Mouse (Mus musculus): ENCODE results near the gene Mapk8.

The Mapk8 gene

GRCm38 (mm10) chr14:33398065-33398860, 48.7 kb downstream of the Mapk8 start:
- DNase-seq (ENCODE audit: low spot score) = no peak

GRCm38 (mm10) chr14:33380830-33381457, 66.0 kb downstream of the Mapk8 start:
- DNase-seq (ENCODE audit: low spot score) = no peak

- DNase-seq (ENCODE audit: low spot score) = no peak
Observed at GRCm38 (mm10) chr14:33378723-33379122, 68.2 kb downstream of the Mapk8 start.

GRCm38 (mm10) chr14:33377211-33377610, 69.7 kb downstream of the Mapk8 start:
- no peak for DNase-seq (ENCODE audit: low spot score)

GRCm38 (mm10) chr14:33374089-33374488, 72.9 kb downstream of the Mapk8 start:
- DNase-seq (ENCODE audit: low spot score) = no peak

- no peak for DNase-seq (ENCODE audit: low spot score)
Observed at GRCm38 (mm10) chr14:33373271-33373670, 73.7 kb downstream of the Mapk8 start.

GRCm38 (mm10) chr14:33371248-33371647, 75.7 kb downstream of the Mapk8 start:
- peak; percentile 18 for DNase-seq (ENCODE audit: low spot score)

- DNase-seq (ENCODE audit: low spot score) = no peak
Observed at GRCm38 (mm10) chr14:33370056-33370455, 76.9 kb downstream of the Mapk8 start.

- DNase-seq (ENCODE audit: low spot score) = no peak
Observed at GRCm38 (mm10) chr14:33369375-33369774, 77.6 kb downstream of the Mapk8 start.

- DNase-seq (ENCODE audit: low spot score) = no peak
Observed at GRCm38 (mm10) chr14:33366891-33367777, 79.8 kb downstream of the Mapk8 start.

GRCm38 (mm10) chr14:33364061-33364460, 82.9 kb downstream of the Mapk8 start:
- no peak for DNase-seq (ENCODE audit: low spot score)

GRCm38 (mm10) chr14:33363611-33364010, 83.3 kb downstream of the Mapk8 start:
- DNase-seq (ENCODE audit: low spot score) = no peak

- DNase-seq (ENCODE audit: low spot score) = no peak
Observed at GRCm38 (mm10) chr14:33362807-33363206, 84.2 kb downstream of the Mapk8 start.

- no peak for DNase-seq (ENCODE audit: low spot score)
Observed at GRCm38 (mm10) chr14:33362122-33362521, 84.8 kb downstream of the Mapk8 start.

- DNase-seq (ENCODE audit: low spot score) = no peak
Observed at GRCm38 (mm10) chr14:33361546-33361945, 85.4 kb downstream of the Mapk8 start.

- DNase-seq (ENCODE audit: low spot score) = no peak
Observed at GRCm38 (mm10) chr14:33358891-33359290, 88.1 kb downstream of the Mapk8 start.

- DNase-seq (ENCODE audit: low spot score) = no peak
Observed at GRCm38 (mm10) chr14:33357600-33358368, 89.2 kb downstream of the Mapk8 start.

- no peak for DNase-seq (ENCODE audit: low spot score)
Observed at GRCm38 (mm10) chr14:33355276-33355675, 91.7 kb downstream of the Mapk8 start.

GRCm38 (mm10) chr14:33352890-33353289, 94.1 kb downstream of the Mapk8 start:
- no peak for DNase-seq (ENCODE audit: low spot score)

- no peak for DNase-seq (ENCODE audit: low spot score)
Observed at GRCm38 (mm10) chr14:33351984-33352722, 94.8 kb downstream of the Mapk8 start.

GRCm38 (mm10) chr14:33351019-33351418, 95.9 kb downstream of the Mapk8 start:
- DNase-seq (ENCODE audit: low spot score) = no peak

Measured in c-Kit-positive CD71-positive TER-119-positive erythroid progenitor cells, embryonic 14.5 days (primary cell).